Mouse (Mus musculus): ENCODE results near the gene Bad.

DNA sequence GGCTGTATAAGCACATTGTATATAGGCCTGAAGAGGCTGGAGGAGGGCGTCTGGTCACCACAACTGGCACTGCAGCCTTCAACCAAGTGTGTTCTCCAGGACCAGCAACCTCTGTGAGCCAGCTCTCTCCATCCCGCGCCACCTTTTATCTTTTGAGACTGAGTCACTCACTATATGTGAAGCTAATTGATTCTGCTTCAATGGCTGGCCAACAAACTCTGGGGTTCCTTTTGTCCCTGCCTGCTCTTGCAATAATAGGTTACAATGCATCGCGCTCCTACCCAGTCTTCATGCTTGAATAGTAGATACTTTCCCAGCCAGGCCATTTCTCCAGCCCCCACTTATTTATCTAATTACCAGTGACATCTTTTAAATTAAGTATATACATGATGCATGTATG is 42.0 kb downstream of the Bad start:
- TF ChIP-seq CTCF (conservative IDR thresholded peaks at IDR 0.05; ENCODE audit: low read length) = no peak
- no peak for TF ChIP-seq POU5F1 (IDR thresholded peaks at IDR 0.05; ENCODE audit: borderline replicate concordance, low read length)
- no peak for TF ChIP-seq NANOG (IDR thresholded peaks at IDR 0.05; ENCODE audit: borderline replicate concordance, low read length)
